Mouse (Mus musculus): Measurements from ENCODE around the gene Atpaf1.

Gene Atpaf1

DNA sequence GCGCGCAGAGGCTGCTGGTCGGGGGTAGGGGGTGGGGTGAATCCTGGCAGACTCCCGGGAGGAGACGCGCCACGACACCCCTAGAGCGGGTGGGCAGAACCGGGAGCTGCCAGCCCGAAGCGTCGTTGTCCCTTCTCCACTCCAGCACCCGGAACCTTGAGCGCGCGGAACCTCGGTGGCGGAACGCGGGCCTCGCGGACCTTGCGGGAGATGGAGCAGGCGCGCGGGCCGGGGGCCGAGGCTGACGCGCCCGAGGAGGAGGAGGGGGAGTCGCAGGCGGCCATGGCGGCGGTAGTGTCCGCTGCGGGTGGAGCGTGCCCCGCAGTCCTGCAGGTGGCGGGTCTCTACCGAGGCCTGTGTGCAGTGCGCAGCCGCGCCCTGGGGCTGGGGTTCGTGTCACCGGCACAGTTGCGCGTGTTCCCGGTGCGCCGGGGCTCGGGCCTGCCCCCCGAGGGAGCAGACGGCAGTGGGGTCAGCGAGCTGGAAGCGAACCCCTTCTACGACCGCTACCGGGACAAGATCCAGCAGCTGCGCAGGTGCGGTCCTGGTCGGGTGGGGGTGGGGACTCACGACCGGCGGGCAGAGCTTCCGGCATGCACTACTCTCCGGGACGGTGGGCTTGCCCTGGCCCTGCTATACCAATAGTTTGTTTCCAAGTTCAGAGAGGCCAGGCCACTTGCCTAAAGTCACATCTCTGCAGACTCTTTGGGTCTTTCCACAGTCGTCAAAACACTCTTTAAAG is at the start of gene Atpaf1:
Gene Atpaf1, plus strand, starts transcription at position 44 of the 742 bp plus-strand sequence.
- peak; percentile 82 to 83 for DNase-seq

DNA sequence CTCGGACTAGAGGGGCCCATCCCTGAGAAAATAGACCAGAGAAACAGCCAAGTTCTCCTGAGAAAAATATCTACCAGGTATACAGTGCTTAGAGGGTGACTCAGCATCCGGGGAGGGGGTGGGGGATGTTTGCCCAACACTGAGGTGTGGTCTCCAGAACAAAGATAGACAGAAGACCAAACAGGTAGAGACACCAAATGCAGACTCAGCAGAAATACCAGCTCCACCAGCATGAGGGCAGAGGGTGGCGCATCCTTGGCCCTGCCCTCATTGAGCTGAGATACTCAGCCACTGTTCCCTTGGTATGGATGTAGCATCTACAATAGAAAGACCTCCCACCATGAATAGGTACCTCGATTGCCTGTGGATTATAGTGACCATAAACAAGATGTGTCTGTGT is 49.7 kb upstream of the Atpaf1 start:
- DNase-seq, result no peak

DNA sequence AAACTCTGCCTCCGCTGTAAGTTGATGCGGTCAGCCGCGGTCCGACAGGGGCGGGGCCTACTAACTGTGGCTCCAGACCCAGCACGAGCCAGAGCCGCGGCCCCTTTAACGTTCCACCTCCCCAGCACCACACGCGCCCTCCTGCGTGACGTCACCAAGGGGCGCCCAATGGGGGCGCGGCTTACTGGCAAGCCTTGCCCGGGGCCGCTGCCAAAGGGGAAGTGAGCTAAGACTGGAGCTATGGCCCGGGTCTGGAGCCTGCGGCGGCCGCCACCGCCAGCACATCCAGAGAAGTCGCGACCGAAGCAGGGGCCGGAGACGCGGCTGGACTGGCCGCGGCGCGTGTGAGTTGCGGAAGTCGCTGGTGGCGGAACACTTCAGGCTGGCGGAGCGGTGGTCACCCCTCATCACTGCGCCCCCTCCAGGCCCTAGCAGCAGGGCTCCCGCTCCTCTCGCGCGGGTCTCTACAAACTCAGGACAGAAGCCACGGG is 47.0 kb upstream of the Atpaf1 start, which contains the start of gene Efcab14:
Gene Efcab14, plus strand, starts transcription at position 194 of the 491 bp plus-strand sequence.
- DNase-seq, result peak; percentile 98

DNA sequence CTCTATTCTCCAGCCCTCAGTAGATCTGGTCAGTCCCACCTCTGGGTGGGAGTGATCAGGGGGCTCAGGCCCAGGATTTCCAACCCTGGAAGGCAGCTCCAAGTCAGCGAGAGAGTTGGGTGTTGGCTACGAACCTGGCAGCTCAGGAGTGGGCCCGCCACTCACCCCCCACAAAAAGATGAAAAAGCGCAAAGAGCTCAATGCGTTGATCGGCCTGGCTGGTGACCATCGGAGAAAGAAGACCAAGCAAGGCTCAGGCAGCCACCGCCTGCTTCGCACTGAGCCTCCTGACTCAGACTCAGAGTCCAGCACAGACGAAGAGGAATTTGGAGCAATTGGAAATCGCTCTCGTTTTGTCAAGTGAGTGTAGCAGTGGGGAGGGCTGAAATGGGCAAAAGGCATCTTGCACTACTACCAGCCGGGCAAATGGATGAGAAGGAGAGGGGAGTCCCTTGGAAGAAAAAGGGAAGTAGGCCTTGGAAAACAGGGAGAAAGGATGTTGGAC is 46.1 kb upstream of the Atpaf1 start:
- peak in 1 of 2 experiments; percentile 3 for DNase-seq

DNA sequence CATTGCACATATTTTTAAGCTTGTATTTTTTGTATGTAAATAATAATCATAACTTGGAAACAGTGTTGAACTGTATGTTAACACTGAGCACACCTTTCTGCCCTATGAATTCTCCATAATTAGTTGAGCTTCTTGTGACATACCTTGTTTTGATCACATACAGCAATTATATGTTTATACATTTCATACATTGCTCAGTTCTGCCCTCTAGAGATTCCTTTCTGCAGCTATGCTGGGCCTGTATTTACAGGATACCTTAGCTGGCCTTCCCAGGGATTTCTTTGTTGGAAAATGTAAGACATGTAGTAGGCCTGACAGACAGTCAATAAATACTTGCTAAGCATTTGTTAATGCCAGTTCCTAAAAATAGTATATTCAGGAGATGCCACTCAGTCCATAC is 42.0 kb upstream of the Atpaf1 start:
- DNase-seq, result no peak

DNA sequence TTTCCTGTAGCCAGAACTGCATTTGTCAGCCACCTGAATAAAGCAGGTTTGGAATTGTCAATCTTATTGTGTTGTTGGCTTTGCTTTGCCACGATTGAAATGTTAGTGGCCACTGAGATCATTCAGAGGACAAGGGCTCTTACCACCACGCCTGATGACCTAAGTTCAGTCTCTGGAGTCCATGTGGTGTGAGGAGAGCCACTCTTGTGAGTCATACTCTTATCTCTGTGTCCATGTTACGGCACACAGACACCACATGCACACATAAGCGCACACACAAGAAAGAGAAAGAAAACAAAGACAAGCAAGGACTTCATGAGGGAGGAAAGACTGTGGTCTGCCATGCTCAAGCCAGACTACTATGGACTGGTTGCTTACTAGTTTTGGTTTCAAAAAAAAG is 41.5 kb upstream of the Atpaf1 start:
- no peak for DNase-seq

DNA sequence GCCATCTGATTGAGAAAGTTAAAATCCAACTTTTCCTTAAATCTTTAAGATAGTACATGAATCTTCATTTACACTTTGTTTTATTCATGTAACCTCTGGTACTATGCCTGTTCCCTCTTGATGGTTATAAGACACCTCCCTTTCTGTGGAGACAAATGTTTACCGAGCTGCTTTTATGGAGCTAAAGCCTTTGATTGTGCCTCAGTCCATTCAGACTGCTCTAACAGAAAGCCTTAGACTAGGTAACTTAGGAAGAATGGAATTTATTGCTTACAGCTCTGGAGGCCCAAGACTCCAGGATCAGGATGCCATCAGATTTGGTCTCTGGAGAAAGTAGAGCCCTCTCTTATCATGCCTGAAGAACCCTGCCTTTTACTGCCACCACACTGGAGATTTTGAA is 36.4 kb upstream of the Atpaf1 start:
- no peak for DNase-seq

DNA sequence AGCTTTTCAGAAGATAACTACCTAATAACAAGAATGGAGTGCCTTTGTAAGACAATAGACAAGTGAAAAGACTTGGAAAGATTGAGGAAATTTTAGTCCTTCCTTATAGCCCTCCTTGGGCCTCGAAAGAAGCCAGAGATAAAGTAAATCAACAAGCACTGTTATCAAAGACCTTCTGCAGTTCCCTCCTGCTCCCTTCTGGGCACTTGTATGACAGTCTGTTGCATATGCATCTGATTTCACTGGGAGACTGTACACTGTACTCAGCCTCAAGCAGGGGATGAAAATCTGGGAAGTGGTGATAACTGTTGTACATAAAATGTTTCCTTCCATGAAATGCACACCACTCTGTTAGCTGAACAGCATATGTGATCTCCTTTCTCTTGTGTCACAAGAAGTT is 35.3 kb upstream of the Atpaf1 start:
- DNase-seq, result no peak

DNA sequence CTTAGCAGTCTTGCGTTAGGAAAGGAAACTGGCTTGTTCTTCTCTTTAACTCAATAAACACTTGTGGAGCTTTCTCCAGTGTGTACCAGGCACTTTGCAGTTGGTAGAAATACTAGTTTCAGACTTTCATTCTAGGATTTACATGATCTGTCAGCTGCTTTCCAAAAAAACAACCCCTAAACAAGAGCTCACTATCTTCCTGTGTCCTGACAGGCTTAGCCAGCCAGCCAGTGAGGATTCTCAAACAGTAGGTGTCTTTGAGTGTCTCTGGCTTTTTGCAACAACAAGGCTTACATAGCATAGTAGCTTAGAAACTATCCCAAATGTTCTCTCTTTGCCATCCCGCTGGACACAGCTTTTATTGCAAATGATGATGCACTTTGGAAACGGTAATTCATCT is 30.5 kb upstream of the Atpaf1 start:
- DNase-seq, result no peak

DNA sequence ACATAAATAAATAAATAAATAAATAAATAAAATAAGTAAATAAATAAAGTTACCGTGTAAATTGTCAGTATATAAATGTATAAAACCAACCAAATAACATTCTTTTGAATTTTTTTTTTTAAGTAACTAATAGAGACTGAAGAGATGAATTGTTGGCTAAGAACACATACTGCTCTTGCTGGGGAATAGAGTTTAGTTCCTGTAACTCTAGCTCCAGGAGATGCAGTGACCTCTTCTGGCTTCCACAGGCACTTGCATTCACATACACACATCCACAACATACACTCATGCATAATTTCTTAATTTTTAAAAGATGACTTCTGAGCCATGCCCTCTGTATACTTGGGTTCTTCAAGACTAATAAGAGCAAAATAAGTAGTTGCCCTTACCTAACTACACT is 29.8 kb upstream of the Atpaf1 start:
- DNase-seq, result no peak

DNA sequence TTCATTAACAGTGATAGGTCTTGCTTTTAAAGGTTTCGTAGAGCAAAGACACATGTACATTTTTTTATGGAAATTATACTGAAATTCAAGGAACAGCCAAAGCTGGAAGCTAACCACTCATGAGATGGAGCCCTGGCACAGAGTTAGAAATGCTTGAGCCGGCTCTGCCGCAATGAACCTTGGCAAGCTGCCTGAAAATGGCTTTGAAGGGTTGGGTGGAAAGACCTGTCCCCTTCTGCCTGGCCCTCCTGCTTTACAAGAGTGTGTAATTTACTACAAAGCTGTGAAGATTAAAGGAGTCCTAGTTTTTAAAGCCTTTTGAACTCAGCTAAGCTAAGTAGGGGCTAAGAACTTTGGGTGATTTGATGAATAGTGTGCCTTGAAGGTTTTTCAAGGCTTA is 23.4 kb upstream of the Atpaf1 start:
- DNase-seq, result no peak

DNA sequence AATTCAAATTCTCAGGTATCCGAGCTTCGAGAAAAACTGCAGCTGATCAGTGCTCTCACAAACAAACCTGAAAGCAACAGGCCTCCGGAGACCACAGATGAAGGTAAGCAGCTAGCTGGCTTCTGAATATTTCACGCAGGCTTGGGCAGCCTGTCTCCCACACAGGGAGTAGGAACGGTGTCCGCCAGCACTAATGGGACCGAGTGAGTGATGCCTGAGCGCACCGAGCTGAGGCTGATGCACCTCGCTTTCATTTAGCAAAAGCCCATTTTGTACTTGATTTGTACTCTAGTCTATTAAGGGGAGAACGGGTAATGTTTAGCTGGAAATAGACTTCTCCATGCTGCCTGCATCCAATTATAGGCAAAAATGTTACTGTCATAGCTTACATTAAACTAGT is 20.0 kb upstream of the Atpaf1 start:
- no peak for DNase-seq

DNA sequence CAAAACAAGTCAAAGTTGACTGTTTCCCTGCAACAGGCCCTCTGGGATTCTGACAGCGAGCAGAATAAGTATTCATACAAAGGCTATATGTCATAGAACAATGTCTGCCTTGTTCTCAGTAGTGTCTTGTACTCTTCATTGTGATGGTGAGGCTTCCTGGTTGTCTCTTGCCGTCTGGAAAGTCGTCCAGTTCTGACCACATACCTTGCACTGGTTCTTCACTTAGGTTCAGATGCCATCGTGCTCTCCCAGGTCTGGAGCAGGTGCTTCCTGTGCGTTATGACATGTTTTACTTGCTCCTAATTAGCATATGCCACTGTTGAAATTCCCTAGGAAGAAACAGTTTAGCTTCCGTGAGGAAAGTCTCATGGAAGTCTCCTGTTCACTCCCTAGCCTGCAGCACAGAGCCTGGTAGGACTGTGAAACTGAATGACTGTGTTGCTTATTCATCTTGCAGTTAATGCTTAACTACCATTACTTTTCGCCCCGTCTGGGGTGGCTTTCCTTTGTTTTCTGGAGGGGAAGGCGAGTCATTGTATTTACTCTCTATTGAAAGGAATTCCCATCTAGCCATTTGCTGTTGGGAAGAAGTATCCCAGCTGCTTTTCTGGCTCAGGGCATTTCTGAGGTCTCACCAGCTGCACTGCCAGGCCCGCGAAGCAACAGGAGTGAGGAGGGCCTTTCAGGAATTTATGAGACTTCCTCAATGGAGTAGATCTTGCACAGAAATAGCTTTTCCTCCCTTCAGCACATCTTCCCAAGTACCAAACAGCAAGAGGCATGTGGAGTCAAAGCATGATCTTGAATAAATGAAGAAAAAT is 16.8 kb upstream of the Atpaf1 start:
- no peak for DNase-seq

DNA sequence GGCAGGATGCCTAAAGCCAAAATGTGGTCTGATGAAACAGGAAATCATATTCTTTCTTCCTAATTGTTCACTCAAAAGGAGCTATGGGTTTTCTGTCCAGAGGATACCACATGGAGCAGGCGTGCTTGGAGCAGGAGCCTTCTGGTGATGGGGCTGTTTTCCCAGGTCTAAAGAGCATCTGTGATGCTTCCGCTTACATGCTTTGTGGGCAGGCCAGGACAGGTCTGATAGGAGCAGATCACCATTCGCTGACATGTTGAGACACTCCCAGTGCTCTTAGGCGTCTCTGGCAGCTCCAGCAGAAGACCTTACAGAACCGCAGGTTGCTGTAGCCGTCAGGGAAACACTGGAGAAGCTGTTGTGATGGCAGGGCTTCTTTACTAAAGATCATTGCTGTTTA is 9.6 kb upstream of the Atpaf1 start:
- DNase-seq, result no peak

DNA sequence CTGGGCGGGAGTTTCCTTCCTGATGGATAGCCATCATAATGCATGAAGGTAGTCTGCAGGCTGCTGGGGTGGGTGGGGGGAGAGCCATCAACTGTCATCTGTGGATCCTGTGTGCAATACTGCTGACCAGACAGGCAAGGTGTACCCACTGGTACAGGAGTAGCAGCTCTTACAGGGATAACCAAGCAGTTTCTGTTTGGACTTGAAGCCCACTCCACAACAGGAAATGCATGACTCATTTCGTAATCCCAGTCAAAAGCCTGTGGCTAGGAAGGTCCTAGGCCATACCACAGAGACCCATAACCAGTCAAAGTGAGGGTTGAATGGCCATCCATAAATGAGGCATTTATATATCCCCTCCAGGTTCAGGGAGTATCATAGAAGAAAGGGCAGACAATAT is 7.0 kb upstream of the Atpaf1 start:
- no peak for DNase-seq

DNA sequence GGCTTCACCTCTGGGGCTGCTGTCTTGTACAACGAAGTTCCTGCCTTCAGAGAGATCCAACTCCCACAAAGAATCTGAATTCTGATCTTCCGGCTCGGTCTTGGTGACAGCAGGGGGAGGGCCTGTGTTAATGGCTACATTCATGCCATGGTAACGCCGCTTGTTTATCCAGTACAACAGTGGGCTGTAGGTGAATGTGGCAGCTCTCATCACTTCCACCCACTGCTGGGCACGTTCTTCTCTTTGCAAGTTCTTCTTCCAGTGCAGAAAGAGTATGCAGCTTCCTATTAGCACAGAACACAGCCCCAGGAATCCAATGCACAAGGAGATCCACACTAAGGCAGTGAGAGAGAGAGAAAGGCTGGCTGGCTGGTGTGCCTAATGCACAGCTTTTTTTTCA is 4.3 kb upstream of the Atpaf1 start:
- DNase-seq, result no peak

DNA sequence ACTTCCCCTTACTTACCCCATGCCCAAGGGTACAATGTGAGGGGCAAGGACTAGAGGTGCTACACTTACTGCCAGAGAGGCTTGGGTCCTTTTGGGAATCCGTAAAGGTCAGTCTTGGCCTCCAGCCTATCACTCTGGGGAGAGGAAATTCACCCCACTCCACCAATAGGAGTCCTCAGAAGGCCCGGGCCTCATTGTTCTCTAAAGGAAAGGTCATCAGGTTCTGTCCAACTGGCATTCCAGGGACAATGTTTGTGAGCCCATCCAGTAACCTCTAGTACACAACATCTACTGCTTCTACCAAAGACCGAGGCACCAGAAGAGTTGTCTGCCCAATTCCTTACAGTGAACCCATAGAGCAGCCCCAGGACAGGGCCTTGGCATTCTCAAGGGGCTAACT is 3.7 kb upstream of the Atpaf1 start, which contains the start of gene Tex38:
Gene Tex38, minus strand, starts transcription at position 101 of the 400 bp plus-strand sequence.
- no peak for DNase-seq

DNA sequence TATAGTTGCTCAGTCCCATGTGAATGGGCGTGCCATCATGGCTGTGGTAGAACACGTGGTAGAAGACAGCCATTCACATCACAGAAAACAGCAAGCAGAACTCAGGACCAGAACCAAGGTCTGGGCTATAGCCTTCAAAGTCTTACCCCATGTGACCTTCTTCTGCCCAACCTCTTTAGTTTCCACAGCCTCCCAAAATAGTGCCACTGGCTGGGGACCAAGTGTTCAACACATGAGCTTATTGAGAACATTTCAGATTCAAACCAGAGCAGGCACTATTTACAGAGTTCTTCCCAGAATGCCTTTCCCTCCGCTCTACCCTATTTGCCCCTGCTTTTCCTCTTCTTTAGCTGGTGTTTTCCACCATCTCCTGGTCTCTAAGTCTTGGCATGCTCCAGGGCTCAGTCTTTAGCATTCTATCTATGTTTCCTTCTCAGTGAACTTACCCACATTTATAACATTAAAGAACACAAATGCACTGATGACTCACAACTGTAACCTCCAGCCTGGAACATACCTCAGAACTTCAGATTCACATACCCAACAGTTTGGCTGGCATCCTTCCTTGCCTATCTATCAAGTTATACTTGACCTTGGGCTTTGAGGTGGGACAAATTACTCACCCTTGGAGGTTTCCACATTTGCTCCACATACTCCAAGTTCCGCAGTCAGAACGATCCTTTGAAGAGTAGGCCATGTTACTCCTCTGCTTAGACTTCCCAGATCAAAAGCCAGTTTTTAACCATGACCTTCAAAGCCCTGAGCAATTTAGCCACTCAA is 2.4 kb upstream of the Atpaf1 start:
- DNase-seq, result no peak

DNA sequence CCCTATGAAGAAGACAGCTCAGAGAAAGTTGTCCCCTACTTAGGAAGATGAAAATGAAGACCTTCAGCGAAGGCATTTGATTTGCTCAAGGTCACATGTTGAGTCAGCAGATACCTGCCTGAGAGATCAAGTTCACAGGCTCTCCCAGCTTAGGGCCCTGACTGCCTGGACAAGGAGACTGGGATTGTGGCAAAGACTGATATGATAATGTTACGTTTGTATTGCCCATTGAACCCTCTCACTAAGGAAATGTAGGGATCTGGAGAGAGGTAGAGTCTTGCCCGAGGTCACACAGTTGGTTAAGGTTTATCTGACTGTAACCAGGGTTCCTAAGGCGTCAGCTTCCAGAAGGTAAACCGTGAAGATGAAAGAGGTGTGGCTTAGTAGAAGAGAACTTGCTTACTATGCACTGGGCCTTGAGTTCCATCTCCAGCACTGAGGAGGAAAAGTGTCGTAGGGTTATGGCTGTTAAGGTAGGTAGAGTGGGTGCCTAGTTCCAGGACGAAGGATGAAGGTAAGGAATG is 961 bp downstream of the Atpaf1 start:
- DNase-seq, result no peak

DNA sequence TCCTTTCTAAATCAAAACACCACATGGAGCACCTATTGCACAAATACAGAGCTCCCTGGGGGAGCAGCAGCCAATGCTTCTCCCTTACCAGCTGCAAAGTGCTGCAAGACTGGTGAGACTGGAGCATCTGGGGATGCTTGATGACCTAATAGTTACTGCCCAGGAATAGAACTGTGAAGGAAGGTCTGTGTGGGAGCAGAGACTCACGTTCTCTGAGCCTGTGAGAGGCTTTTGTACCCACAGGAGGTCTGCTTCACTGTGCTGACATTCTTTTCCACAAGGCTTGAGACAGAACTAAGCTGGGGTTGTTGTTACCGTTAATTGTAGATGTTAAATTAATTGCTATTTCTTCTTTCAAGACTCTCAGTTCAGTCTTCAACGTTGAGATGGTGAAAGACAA is 6.3 kb downstream of the Atpaf1 start:
- no peak for DNase-seq

DNA sequence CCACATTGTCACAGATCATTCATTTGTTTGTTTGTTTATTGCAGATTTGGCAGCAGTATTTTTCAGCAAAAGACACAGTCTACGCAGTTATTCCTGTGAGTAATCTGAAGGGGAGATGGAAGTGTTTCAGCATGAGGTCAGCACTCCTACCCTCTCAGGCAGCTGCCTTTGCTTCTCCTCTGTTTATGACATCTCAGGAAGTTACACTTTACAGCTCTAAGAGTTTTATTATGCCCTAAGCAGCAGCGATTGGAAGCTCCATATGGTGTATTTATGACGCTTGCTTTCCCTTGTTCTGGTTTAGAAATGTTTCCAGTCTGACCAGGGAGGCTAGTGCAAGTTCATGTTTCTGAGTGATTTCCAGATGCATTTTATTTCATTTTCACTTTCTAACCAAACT is 10.7 kb downstream of the Atpaf1 start:
- no peak for DNase-seq

DNA sequence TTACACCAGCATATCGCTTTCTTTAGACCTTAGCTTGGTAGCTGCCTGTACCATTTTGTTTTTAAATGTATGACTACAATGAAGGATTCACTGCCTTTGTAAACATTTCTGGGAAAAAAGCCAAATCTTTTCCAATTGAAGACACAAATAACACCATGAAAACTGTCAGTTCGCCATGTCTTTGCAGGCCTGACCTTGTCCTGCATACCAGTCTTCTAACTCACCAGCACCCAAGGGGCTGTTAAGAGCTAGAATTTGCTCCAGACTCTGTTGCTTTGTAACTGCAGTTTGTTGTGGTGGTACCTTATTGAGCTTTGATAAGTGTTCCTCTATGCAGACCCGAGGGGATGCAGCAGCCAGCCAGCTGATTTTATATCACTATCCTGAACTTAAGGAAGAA is 15.4 kb downstream of the Atpaf1 start:
- no peak for DNase-seq

DNA sequence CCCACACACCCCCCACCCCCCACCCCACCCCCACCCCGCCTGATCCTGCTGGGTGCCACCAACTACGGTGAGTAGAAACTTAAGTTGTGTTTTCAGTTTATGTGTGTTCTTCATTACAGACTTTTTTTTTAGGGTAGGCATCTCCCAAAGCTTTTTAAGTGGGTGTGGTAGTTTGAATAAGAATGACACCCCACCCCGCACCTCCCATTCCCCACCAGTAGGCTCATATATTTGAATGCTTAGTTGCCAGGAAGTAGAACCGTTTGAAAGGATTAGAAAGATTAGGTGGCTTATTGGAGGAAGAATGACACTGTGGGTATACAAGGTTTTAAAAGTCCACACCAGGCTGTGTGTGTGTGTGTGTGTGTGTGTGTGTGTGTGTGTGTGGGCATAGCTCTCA is 27.7 kb downstream of the Atpaf1 start:
- no peak for DNase-seq

Data from cerebellum, postnatal 36 days (tissue).